Mouse (Mus musculus): ENCODE measurements around the gene Cyp2d11.

DNA sequence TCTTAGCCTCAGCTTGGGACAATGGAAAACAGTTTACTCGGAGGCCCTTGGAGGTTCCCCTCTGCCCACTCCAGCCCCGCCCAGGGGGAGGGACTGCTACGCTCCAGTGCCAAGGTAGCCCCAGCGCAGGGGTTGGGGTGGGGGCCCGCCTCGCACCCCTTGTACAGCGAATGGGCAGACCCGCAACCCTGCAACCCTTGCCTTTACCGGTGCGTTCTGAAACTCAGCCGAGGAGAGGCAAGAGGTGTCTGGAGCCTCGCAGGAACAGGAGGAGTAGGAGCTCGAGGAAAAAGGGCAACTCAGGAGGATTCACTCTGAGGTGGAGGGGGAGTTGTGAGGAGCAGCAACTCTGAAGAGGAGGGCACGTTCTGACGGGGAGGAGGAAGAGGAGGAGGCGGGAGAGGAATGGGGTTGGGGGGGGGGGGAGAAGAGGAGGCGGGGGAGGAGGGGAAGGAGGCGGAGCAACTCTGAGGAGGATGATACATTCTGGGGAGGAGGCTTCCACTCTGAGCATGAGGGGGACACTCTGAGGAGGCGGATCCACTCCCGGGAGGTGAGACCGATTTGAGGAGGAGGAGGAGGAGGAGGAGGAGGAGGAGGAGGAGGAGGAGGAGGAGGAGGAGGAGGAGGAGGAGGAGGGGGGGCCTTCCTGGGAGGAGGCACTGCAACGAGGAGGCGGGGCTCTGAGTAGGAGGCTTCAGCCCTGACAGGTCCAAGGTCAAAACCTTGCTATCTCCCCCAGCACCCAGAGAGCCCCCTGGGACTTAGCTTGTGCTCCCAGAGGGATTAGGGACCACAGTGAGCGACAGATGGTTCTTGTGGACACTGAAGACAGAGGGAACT, 13.7 kb downstream of the Cyp2d11 start, which contains the start of gene Cyp2d22:
- TF ChIP-seq CTCF (IDR thresholded peaks at IDR 0.05; ENCODE audit: extremely low read depth, insufficient read depth, insufficient read length, insufficient replicate concordance), result no peak
- TF ChIP-seq POLR2A (IDR thresholded peaks at IDR 0.05; ENCODE audit: low read depth, low read length), result no peak
